Mouse (Mus musculus) forebrain, embryonic 16.5 days (tissue): Measurements from ENCODE around the gene Gm20458. TPM values are rescaled to one million over a fixed set of nuclear protein-coding genes. Genes with fewer than 3 reads are reported as not detected.

Experiments
- ATAC-seq: fragments of 200-750 bp; cut with Nextera tagmentation; 2 replicates; pipeline ENCODE4 v1.8.0; 2017; ENCODE audit warnings: mild to moderate bottlenecking, moderate library complexity
- H3K27ac ChIP-seq: fragments of 300-500 bp; sonication (generic); 2 replicates; pipeline ENCODE4 v1.5.1; 2014; ENCODE audit warnings: low read length, control low read depth
- H3K27me3 ChIP-seq: fragments of 300-500 bp; sonication (generic); replicated peaks from 2 replicates; pipeline ENCODE4 v1.6.1; 2014; ENCODE audit warnings: low read length; ENCODE audit not compliant: control insufficient read depth, insufficient read depth
- H3K36me3 ChIP-seq: fragments of 300-500 bp; sonication (generic); 2 replicates; pipeline ENCODE4 v1.6.1; 2014; ENCODE audit not compliant: control insufficient read depth, insufficient read depth
- H3K4me1 ChIP-seq: fragments of 300-500 bp; sonication (generic); replicated peaks from 2 replicates; pipeline ENCODE4 v1.6.1; 2014; ENCODE audit warnings: low read length; ENCODE audit not compliant: control insufficient read depth, insufficient read depth
- H3K4me2 ChIP-seq: fragments of 300-500 bp; sonication (generic); 2 replicates; pipeline ENCODE4 v1.6.1; 2014; ENCODE audit warnings: mild to moderate bottlenecking, low read length, control low read depth
- H3K4me3 ChIP-seq: fragments of 300-500 bp; sonication (generic); replicated peaks from 2 replicates; pipeline ENCODE4 v1.5.1; 2014; ENCODE audit warnings: mild to moderate bottlenecking, low read length, control low read depth
- H3K9ac ChIP-seq: fragments of 300-500 bp; sonication (generic); replicated peaks from 2 replicates; pipeline ENCODE4 v1.6.1; 2014; ENCODE audit warnings: low read depth, low read length, control low read depth
- H3K9me3 ChIP-seq: fragments of 300-500 bp; sonication (generic); 2 replicates; pipeline ENCODE4 v1.6.1; 2016; ENCODE audit warnings: low read length; ENCODE audit not compliant: control insufficient read depth
- WGBS: fragments of 180-500 bp; shearing (Covaris S2); extraction: QIAGEN DNeasy Blood & Tissue Kit; methylation state at CpG from one replicate; pipeline ENCODE4 v1.1.7; 2014; 5-methylcytosine and 5-hydroxymethylcytosine counted together
- polyA plus RNA-seq: library from polyadenylated mRNA; unstranded; fragments of >200 nt; fragmentation: Nextera tagmentation; extraction: Ambion mirVana; gene quantifications from 2 replicates; pipeline ENCODE4 v1.2.1, GENCODE M21; 2015

Gm20458 gene
- polyA plus RNA-seq, 1 experiment from 2014 or later = 11.4 TPM

GRCm38 (mm10) chr2:164438257-164438656 lies 22.5 kb upstream of the Gm20458 start:
- WGBS = 67% methylated on average over 8 of the region's 8 CpGs

GRCm38 (mm10) chr2:164439001-164439421 lies 21.8 kb upstream of the Gm20458 start:
- no peaks in the 10 kb centered on the region for H3K9me3 ChIP-seq
- 63% methylated on average over 3 of the region's 3 CpGs for WGBS
- H3K4me3 ChIP-seq = no peak overlapping the region
- H3K27ac ChIP-seq = no peak overlapping the region
- peaks cover 4% of the 10 kb centered on the region; the same call in 1 of the 2 replicates for H3K27me3 ChIP-seq
- H3K9ac ChIP-seq = no peak overlapping the region
- no peak for ATAC-seq
- peaks cover 15% of the 10 kb centered on the region for H3K4me1 ChIP-seq
- H3K36me3 ChIP-seq = no peaks in the 10 kb centered on the region
- H3K4me2 ChIP-seq = no peak overlapping the region

More at GRCm38 (mm10) chr2:164438257-164438656, 22.5 kb upstream of the Gm20458 start:
- no peak for ATAC-seq
- Histone ChIP-seq H3K9me3 (no peaks in the 10 kb centered on the region), H3K4me3 (no peak overlapping the region), H3K4me1 (peaks cover 11% of the 10 kb centered on the region), H3K27me3 (peaks cover 4% of the 10 kb centered on the region; the same call in 1 of the 2 replicates), H3K9ac (no peak overlapping the region), H3K27ac (no peak overlapping the region), H3K4me2 (no peak overlapping the region), H3K36me3 (no peaks in the 10 kb centered on the region)

GRCm38 (mm10) chr2:164440314-164440713 lies 20.5 kb upstream of the Gm20458 start:
- H3K9me3 ChIP-seq = no peaks in the 10 kb centered on the region
- H3K36me3 ChIP-seq = no peaks in the 10 kb centered on the region
- peaks cover 15% of the 10 kb centered on the region for H3K4me1 ChIP-seq
- H3K27me3 ChIP-seq = peaks cover 7% of the 10 kb centered on the region; the same call in 1 of the 2 replicates
- H3K9ac ChIP-seq = no peak overlapping the region
- 78% methylated on average over 5 of the region's 5 CpGs for WGBS
- no peak overlapping the region for H3K27ac ChIP-seq
- H3K4me3 ChIP-seq = no peak overlapping the region
- ATAC-seq = no peak
- H3K4me2 ChIP-seq = no peak overlapping the region

GRCm38 (mm10) chr2:164441155-164441554 lies 19.6 kb upstream of the Gm20458 start:
- no peak for ATAC-seq
- no peak overlapping the region for H3K4me3 ChIP-seq
- peaks cover 15% of the 10 kb centered on the region for H3K4me1 ChIP-seq
- no peak overlapping the region for H3K4me2 ChIP-seq
- H3K27me3 ChIP-seq = peaks cover 7% of the 10 kb centered on the region; the same call in 1 of the 2 replicates
- no peak overlapping the region for H3K9ac ChIP-seq
- WGBS = 43% methylated on average over 8 of the region's 8 CpGs
- H3K9me3 ChIP-seq = no peaks in the 10 kb centered on the region
- H3K36me3 ChIP-seq = no peaks in the 10 kb centered on the region
- H3K27ac ChIP-seq = no peak overlapping the region

GRCm38 (mm10) chr2:164441731-164442130 lies 19.0 kb upstream of the Gm20458 start:
- 37% methylated on average over 7 of the region's 7 CpGs for WGBS

GRCm38 (mm10) chr2:164442315-164443050 lies 18.3 kb upstream of the Gm20458 start:
- peaks cover 7% of the 10 kb centered on the region; the same call in 1 of the 2 replicates for H3K27me3 ChIP-seq
- no peaks in the 10 kb centered on the region for H3K9me3 ChIP-seq
- no peaks in the 10 kb centered on the region for H3K36me3 ChIP-seq
- 2% methylated on average over 29 of the region's 29 CpGs for whole genome bisulfite sequencing
- peak overlapping the region; percentile 52 for H3K4me3 ChIP-seq
- peak overlapping the region; percentile 92 for H3K4me2 ChIP-seq
- H3K9ac ChIP-seq = peak overlapping the region; percentile 63
- no peak overlapping the region for H3K27ac ChIP-seq
- H3K4me1 ChIP-seq = peaks cover 15% of the 10 kb centered on the region
- peak; percentile 49 for ATAC-seq

More at GRCm38 (mm10) chr2:164441731-164442130, 19.0 kb upstream of the Gm20458 start:
- Histone ChIP-seq H3K4me2 (no peak overlapping the region), H3K4me1 (peaks cover 15% of the 10 kb centered on the region), H3K9me3 (no peaks in the 10 kb centered on the region), H3K9ac (no peak overlapping the region), H3K4me3 (no peak overlapping the region; the same call in 1 of the 2 replicates), H3K36me3 (no peaks in the 10 kb centered on the region), H3K27ac (no peak overlapping the region), H3K27me3 (peaks cover 7% of the 10 kb centered on the region; the same call in 1 of the 2 replicates)
- ATAC-seq = no peak

- H3K27me3 ChIP-seq = peaks cover 7% of the 10 kb centered on the region; the same call in 1 of the 2 replicates
- peaks cover 15% of the 10 kb centered on the region for H3K4me1 ChIP-seq
- H3K27ac ChIP-seq = no peak overlapping the region
- no peaks in the 10 kb centered on the region for H3K36me3 ChIP-seq
- peak; percentile 95 for ATAC-seq
- no peaks in the 10 kb centered on the region for H3K9me3 ChIP-seq
- WGBS = under 1% methylated on average over 26 of the region's 26 CpGs
- H3K4me3 ChIP-seq = peak overlapping the region; percentile 52
- peak overlapping the region; percentile 63 for H3K9ac ChIP-seq
- H3K4me2 ChIP-seq = peak overlapping the region; percentile 92
Observed at GRCm38 (mm10) chr2:164443051-164443437, 17.7 kb upstream of the Gm20458 start.

GRCm38 (mm10) chr2:164443460-164444000 lies 17.2 kb upstream of the Gm20458 start, which contains the start of gene Sdc4:
TSS of gene Sdc4 (minus strand) at chr2:164443887.
- peaks cover 7% of the 10 kb centered on the region; the same call in 1 of the 2 replicates for H3K27me3 ChIP-seq
- H3K9ac ChIP-seq = peak within 1 kb of the TSS; percentile 63
- no peak within 1 kb of the TSS for H3K27ac ChIP-seq
- H3K36me3 ChIP-seq = no peaks in the 10 kb centered on the region
- peaks cover 15% of the 10 kb centered on the region for H3K4me1 ChIP-seq
- WGBS = 8% methylated on average over 18 of the region's 18 CpGs
- ATAC-seq = no peak
- H3K4me2 ChIP-seq = peak within 1 kb of the TSS; percentile 92
- peak within 1 kb of the TSS; percentile 52 for H3K4me3 ChIP-seq
- no peaks in the 10 kb centered on the region for H3K9me3 ChIP-seq

GRCm38 (mm10) chr2:164444701-164445100 lies 16.1 kb upstream of the Gm20458 start:
- no peak for ATAC-seq
- WGBS = 89% methylated on average over 2 of the region's 2 CpGs
- Histone ChIP-seq H3K9ac (no peak overlapping the region), H3K9me3 (no peaks in the 10 kb centered on the region), H3K4me3 (no peak overlapping the region), H3K4me1 (peaks cover 15% of the 10 kb centered on the region), H3K4me2 (no peak overlapping the region), H3K27ac (no peak overlapping the region), H3K27me3 (peaks cover 7% of the 10 kb centered on the region; the same call in 1 of the 2 replicates), H3K36me3 (no peaks in the 10 kb centered on the region)
